Mouse (Mus musculus) heart, postnatal 36 days (tissue): ENCODE measurements around the gene Lpar2. TPM values are rescaled to one million over a fixed set of nuclear protein-coding genes. Genes with fewer than 3 reads are reported as not detected.

Experiments used
- DNase-seq, 2 experiments: peaks; one replicate each; pipeline ENCODE4 v3.0.0; 2021 to 2022
- intact Hi-C: fragments of 180-260 bp; cut with DNase I; formaldehyde crosslinking; loops from one replicate; pipeline ENCODE4 v1.15.1; 2025
- total RNA-seq, 2 experiments: library from RNA; stranded (reverse); gene quantifications; 2 replicates each; pipeline ENCODE4 v1.2.3; 2021

Gene Lpar2
- total RNA-seq = under 1 TPM; 0.16 to 0.42 TPM

- intact Hi-C loops = no loop called here
- DNase-seq = peak in 1 of 2 experiments; percentile 37
Measured at GRCm38 (mm10) chr8:69822386-69823191, at the start of gene Lpar2. Lpar2 (plus strand) TSS chr8:69822429.

GRCm38 (mm10) chr8:69774503-69775148 is 47.6 kb upstream of the Lpar2 start, which contains the start of gene Gm20422:
Gm20422 (minus strand) TSS chr8:69774886.
- DNase-seq = peak; percentile 80 to 92
- intact Hi-C loops = loop anchor here (1.0 to 2.0 kb wide), 2 partner anchors 17 to 24 kb away; partner anchors contain the start of genes Atp13a1 and Zfp866

GRCm38 (mm10) chr8:69775149-69775534 is 47.1 kb upstream of the Lpar2 start:
- DNase-seq = no peak
- intact Hi-C loops = loop anchor here (2.0 kb wide), 1 partner anchor 24 kb away; no protein-coding TSS in a partner anchor

GRCm38 (mm10) chr8:69777111-69777510 is 45.1 kb upstream of the Lpar2 start:
- intact Hi-C loops = no loop called here
- no peak for DNase-seq

- intact Hi-C loops = no loop called here
- no peak for DNase-seq
Measured at GRCm38 (mm10) chr8:69789105-69789504, 33.1 kb upstream of the Lpar2 start.

GRCm38 (mm10) chr8:69789731-69790130 is 32.5 kb upstream of the Lpar2 start:
- DNase-seq = peak in 1 of 2 experiments; percentile 2
- intact Hi-C loops = no loop called here

GRCm38 (mm10) chr8:69790364-69790763 is 31.9 kb upstream of the Lpar2 start:
- DNase-seq = peak in 1 of 2 experiments; percentile 1
- intact Hi-C loops = no loop called here

GRCm38 (mm10) chr8:69790773-69791367 is 31.4 kb upstream of the Lpar2 start, which contains the start of the genes Atp13a1 and Zfp866:
Atp13a1 (plus strand) TSS chr8:69791163.
Zfp866 (minus strand) TSS chr8:69791178.
- peak; percentile 86 to 90 for DNase-seq
- intact Hi-C loops = loop anchor here (1.0 kb wide), 1 partner anchor 17 kb away; the partner anchor contains the start of gene Gm20422

GRCm38 (mm10) chr8:69791415-69792068 is 30.7 kb upstream of the Lpar2 start:
- intact Hi-C loops = loop anchor here (1.0 kb wide), 1 partner anchor 17 kb away; the partner anchor contains the start of gene Gm20422
- no peak for DNase-seq

GRCm38 (mm10) chr8:69793666-69794065 is 28.6 kb upstream of the Lpar2 start:
- intact Hi-C loops = no loop called here
- peak in 1 of 2 experiments; percentile 1 for DNase-seq

- DNase-seq = no peak
- intact Hi-C loops = no loop called here
Measured at GRCm38 (mm10) chr8:69794096-69794495, 28.1 kb upstream of the Lpar2 start.

GRCm38 (mm10) chr8:69794901-69795300 is 27.3 kb upstream of the Lpar2 start:
- DNase-seq = peak in 1 of 2 experiments; percentile 0
- intact Hi-C loops = no loop called here

- intact Hi-C loops = no loop called here
- peak in 1 of 2 experiments; percentile 0 for DNase-seq
Measured at GRCm38 (mm10) chr8:69796721-69797345, 25.4 kb upstream of the Lpar2 start.

- intact Hi-C loops = no loop called here
- DNase-seq = peak in 1 of 2 experiments; percentile 0
Measured at GRCm38 (mm10) chr8:69797661-69798060, 24.6 kb upstream of the Lpar2 start.

GRCm38 (mm10) chr8:69799261-69799660 is 23.0 kb upstream of the Lpar2 start:
- peak in 1 of 2 experiments; percentile 1 for DNase-seq
- intact Hi-C loops = no loop called here

GRCm38 (mm10) chr8:69799946-69800345 is 22.3 kb upstream of the Lpar2 start:
- intact Hi-C loops = no loop called here
- DNase-seq = peak in 1 of 2 experiments; percentile 1

GRCm38 (mm10) chr8:69801796-69802195 is 20.4 kb upstream of the Lpar2 start:
- DNase-seq = peak in 1 of 2 experiments; percentile 1
- intact Hi-C loops = no loop called here

- DNase-seq = peak in 1 of 2 experiments; percentile 1
- intact Hi-C loops = no loop called here
Measured at GRCm38 (mm10) chr8:69802216-69802615, 20.0 kb upstream of the Lpar2 start.

GRCm38 (mm10) chr8:69803366-69803765 is 18.9 kb upstream of the Lpar2 start:
- peak in 1 of 2 experiments; percentile 1 for DNase-seq
- intact Hi-C loops = no loop called here

GRCm38 (mm10) chr8:69804537-69804936 is 17.7 kb upstream of the Lpar2 start:
- no peak for DNase-seq
- intact Hi-C loops = no loop called here
